Mouse (Mus musculus) CH12.LX (cell line): ENCODE results near the gene Hip1r. TPM values are rescaled to one million over a fixed set of nuclear protein-coding genes. Genes with fewer than 3 reads are reported as not detected.

Source experiments
- DNase-seq: peaks from one replicate; pipeline ENCODE4 v3.0.0-alpha.2; 2013; ENCODE audit errors: extremely low read depth
- H3K27ac ChIP-seq: 2 replicates; pipeline ENCODE4 v1.5.1; 2012; ENCODE audit warnings: low read depth, mild to moderate bottlenecking, control low read depth, moderate library complexity; ENCODE audit not compliant: insufficient read depth
- H3K27me3 ChIP-seq: replicated peaks from 2 replicates; pipeline ENCODE3; 2012; ENCODE audit warnings: inconsistent platforms
- H3K36me3 ChIP-seq, 2 experiments: replicated peaks in 1 of 2; 2 replicates each; pipeline versions ENCODE3 to v1.6.1; 2012; ENCODE audit warnings: inconsistent platforms in 1 of 2, low read length in 1 of 2, mild to moderate bottlenecking in 1 of 2, mixed read lengths in 1 of 2, moderate library complexity in 1 of 2; ENCODE audit not compliant: control insufficient read depth in 1 of 2, insufficient read depth in 1 of 2
- H3K4me1 ChIP-seq, 2 experiments: 2 replicates each; pipeline ENCODE4 v1.6.1; 2012; ENCODE audit warnings: inconsistent platforms in 1 of 2, moderate library complexity in 1 of 2; ENCODE audit not compliant: insufficient read depth in 2 of 2, control insufficient read depth in 1 of 2
- H3K4me2 ChIP-seq: 2 replicates; pipeline ENCODE4 v1.6.1; 2012; ENCODE audit warnings: low read depth, mild to moderate bottlenecking, control low read depth; ENCODE audit not compliant: poor library complexity, insufficient read depth, severe bottlenecking
- H3K4me3 ChIP-seq, 3 experiments: fragments of 150-350 bp in 1 of 3; sonication (generic) in 1 of 3; replicated peaks in 1 of 3; 2 replicates each; pipeline versions ENCODE3 to v1.5.1; 2011 to 2012; ENCODE audit warnings: low read depth in 2 of 3, low read length in 2 of 3, mild to moderate bottlenecking in 2 of 3, moderate library complexity in 2 of 3, control low read depth in 1 of 3, improper control_type of control experiment in 1 of 3, inconsistent platforms in 1 of 3, mixed read lengths in 1 of 3; ENCODE audit not compliant: poor library complexity in 1 of 3
- H3K79me2 ChIP-seq: replicated peaks from 2 replicates; pipeline ENCODE4 v1.6.1; 2012; ENCODE audit warnings: mild to moderate bottlenecking, moderate library complexity; ENCODE audit not compliant: control insufficient read depth, poor library complexity, insufficient read depth, severe bottlenecking; ENCODE audit errors: extremely low read depth
- H3K9ac ChIP-seq: 2 replicates; pipeline ENCODE4 v1.6.1; 2012; ENCODE audit warnings: low read depth, mild to moderate bottlenecking, control low read depth, moderate library complexity; ENCODE audit not compliant: insufficient read depth
- H3K9me3 ChIP-seq: replicated peaks from 2 replicates; pipeline ENCODE3; 2012; ENCODE audit warnings: low read length, inconsistent platforms, mixed read lengths
- CTCF ChIP-seq, 2 experiments: IDR thresholded peaks in 1 of 2; conservative IDR thresholded peaks in 1 of 2; 2 replicates each; pipeline ENCODE4 v1.5.1; 2011 to 2012; ENCODE audit warnings: low read depth in 2 of 2, low read length in 2 of 2, improper control_type of control experiment in 1 of 2, inconsistent platforms in 1 of 2, mild to moderate bottlenecking in 1 of 2, moderate library complexity in 1 of 2
- ELF1 ChIP-seq: IDR thresholded peaks from 2 replicates; pipeline ENCODE4 v1.6.1; 2014; ENCODE audit warnings: low read depth, mild to moderate bottlenecking, inconsistent platforms, low read length, improper control_type of control experiment
- ETS1 ChIP-seq: conservative IDR thresholded peaks from 2 replicates; pipeline ENCODE4 v1.6.1; 2012; ENCODE audit warnings: low read depth, mild to moderate bottlenecking, inconsistent platforms, low read length, improper control_type of control experiment, moderate library complexity
- JUN ChIP-seq: IDR thresholded peaks from 2 replicates; pipeline ENCODE4 v1.6.1; 2011; ENCODE audit warnings: low read depth, mild to moderate bottlenecking, low read length, improper control_type of control experiment, moderate library complexity; ENCODE audit not compliant: insufficient read depth
- MAFK ChIP-seq: IDR thresholded peaks from 2 replicates; pipeline ENCODE4 v1.6.1; 2011; ENCODE audit warnings: low read length, improper control_type of control experiment; ENCODE audit not compliant: insufficient replicate concordance
- MAX ChIP-seq: IDR thresholded peaks from 2 replicates; pipeline ENCODE4 v1.6.1; 2011; ENCODE audit warnings: low read length, improper control_type of control experiment
- MAZ ChIP-seq: IDR thresholded peaks from 2 replicates; pipeline ENCODE4 v1.6.1; 2012; ENCODE audit warnings: low read depth, mild to moderate bottlenecking, inconsistent platforms, low read length, improper control_type of control experiment, moderate library complexity
- MEF2A ChIP-seq: IDR thresholded peaks from 2 replicates; pipeline ENCODE4 v1.6.1; 2014; ENCODE audit warnings: low read depth, mild to moderate bottlenecking, inconsistent platforms, low read length, improper control_type of control experiment, borderline replicate concordance
- NRF1 ChIP-seq: IDR thresholded peaks from 2 replicates; pipeline ENCODE4 v1.6.1; 2014; ENCODE audit warnings: low read depth, mild to moderate bottlenecking, inconsistent platforms, low read length, improper control_type of control experiment, moderate library complexity
- PAX5 ChIP-seq: IDR thresholded peaks from 2 replicates; pipeline ENCODE4 v1.6.1; 2012; ENCODE audit warnings: low read length, inconsistent platforms, mixed read lengths
- POLR2AphosphoS2 ChIP-seq: IDR thresholded peaks from 2 replicates; pipeline ENCODE4 v1.6.1; 2011; ENCODE audit warnings: low read depth, low read length, improper control_type of control experiment
- RAD21 ChIP-seq: IDR thresholded peaks from 2 replicates; pipeline ENCODE4 v1.6.1; 2011; ENCODE audit warnings: low read depth, mild to moderate bottlenecking, low read length, improper control_type of control experiment, moderate library complexity
- SIN3A ChIP-seq: IDR thresholded peaks from 2 replicates; pipeline ENCODE4 v1.6.1; 2012; ENCODE audit warnings: low read length, improper control_type of control experiment, inconsistent platforms
- SMC3 ChIP-seq: IDR thresholded peaks from 2 replicates; pipeline ENCODE4 v1.6.1; 2011; ENCODE audit warnings: low read depth, low read length, improper control_type of control experiment
- TBP ChIP-seq: conservative IDR thresholded peaks from 2 replicates; pipeline ENCODE4 v1.6.1; 2011; ENCODE audit warnings: low read depth, low read length, improper control_type of control experiment
- TCF12 ChIP-seq: IDR thresholded peaks from 2 replicates; pipeline ENCODE4 v1.6.1; 2014; ENCODE audit warnings: low read depth, mild to moderate bottlenecking, inconsistent platforms, low read length, improper control_type of control experiment
- UBTF ChIP-seq: IDR thresholded peaks from 2 replicates; pipeline ENCODE4 v1.6.1; 2012; ENCODE audit warnings: low read depth, mild to moderate bottlenecking, inconsistent platforms, low read length, improper control_type of control experiment, moderate library complexity
- USF1 ChIP-seq: IDR thresholded peaks from 2 replicates; pipeline ENCODE4 v1.6.1; 2014; ENCODE audit warnings: low read depth, mild to moderate bottlenecking, inconsistent platforms, low read length, improper control_type of control experiment
- USF2 ChIP-seq: conservative IDR thresholded peaks from 2 replicates; pipeline ENCODE4 v1.6.1; 2011; ENCODE audit warnings: low read depth, low read length, improper control_type of control experiment
- ZC3H11A ChIP-seq: IDR thresholded peaks from 2 replicates; pipeline ENCODE4 v1.6.1; 2012; ENCODE audit warnings: low read depth, mild to moderate bottlenecking, inconsistent platforms, low read length, improper control_type of control experiment
- ZKSCAN1 ChIP-seq: IDR thresholded peaks from 2 replicates; pipeline ENCODE4 v1.6.1; 2012; ENCODE audit warnings: low read depth, inconsistent platforms, low read length, improper control_type of control experiment, borderline replicate concordance
- ZMIZ1 ChIP-seq: IDR thresholded peaks from 2 replicates; pipeline ENCODE4 v1.6.1; 2012; ENCODE audit warnings: low read depth, mild to moderate bottlenecking, inconsistent platforms, low read length, improper control_type of control experiment
- ZNF384 ChIP-seq: IDR thresholded peaks from 2 replicates; pipeline ENCODE4 v1.6.1; 2012; ENCODE audit warnings: low read depth, low read length, improper control_type of control experiment, inconsistent platforms
- dilution Hi-C: fragments of 300-500 bp; cut with MboI; formaldehyde crosslinking; loops from 2 replicates; pipeline ENCODE4 v1.14.3; 2020; ENCODE audit warnings: low sequenced_read_pairs; ENCODE audit not compliant: extremely low pct_unique_long_range_greater_than_20kb, extremely low pct_ligation_motif_present
- in situ Hi-C: fragments of 300-500 bp; cut with MboI; formaldehyde crosslinking; loops from 3 replicates; pipeline ENCODE4 v1.14.3; 2019; ENCODE audit warnings: low sequenced_read_pairs, low pct_ligation_motif_present, low pct_unique_long_range_greater_than_20kb, mixed read lengths
- polyA plus RNA-seq: library from polyadenylated mRNA; unstranded; fragments of >175 nt; gene quantifications from 2 replicates; pipeline ENCODE4 v1.2.1, GENCODE M21; 2012; ENCODE audit warnings: low read depth; ENCODE audit not compliant: insufficient read length
- total RNA-seq, 2 experiments: library from RNA; depleted of rRNA; stranded (reverse); fragments of 300-350 nt in 1 of 2; fragments of >200 nt in 1 of 2; gene quantifications; 2 replicates each; pipeline ENCODE4 v1.2.3; 2012 to 2014

Hip1r gene
- total and polyA plus RNA-seq, 3 experiments, result 26.1 to 49.8 (median 44.7) TPM

DNA sequence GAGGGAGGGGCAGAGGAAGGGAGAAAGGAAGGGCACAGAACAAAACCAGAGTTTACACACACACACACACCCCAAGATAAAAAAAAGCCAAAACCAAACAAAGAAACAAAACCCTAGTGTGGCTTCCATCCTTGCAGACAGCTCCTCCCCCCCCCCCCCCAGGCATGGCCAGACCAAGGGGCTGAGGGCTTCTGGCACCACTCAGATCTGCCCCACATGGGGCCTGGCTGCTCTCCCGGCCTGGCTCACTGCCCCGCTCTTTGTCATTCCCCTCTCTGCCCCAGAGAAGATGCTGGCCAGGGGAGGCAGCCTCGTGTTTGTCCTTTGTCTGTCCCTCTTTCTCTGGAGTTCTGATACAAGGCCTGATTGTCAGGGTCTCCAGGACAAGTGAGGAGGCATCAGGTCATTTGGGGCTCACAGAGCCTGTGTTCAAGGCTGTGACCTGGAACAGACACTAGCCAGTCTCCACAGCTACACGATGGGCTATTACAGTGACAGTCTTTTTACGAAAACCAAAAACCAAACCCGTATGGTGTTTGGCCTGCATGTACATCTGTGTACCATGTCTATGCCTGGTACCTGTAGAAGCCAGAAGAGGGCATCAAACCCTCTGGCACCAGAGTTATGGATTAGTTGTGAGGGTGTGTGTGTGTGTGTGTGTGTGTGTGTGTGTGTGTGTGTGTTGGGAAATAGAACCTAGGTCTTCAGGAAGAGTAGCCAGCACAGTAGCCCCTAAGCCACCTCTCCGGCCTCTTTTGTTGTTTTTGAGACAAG lies 20.0 kb downstream of the Hip1r start:
- TF ChIP-seq ETS1, result no peak
- TF ChIP-seq TBP, result no peak
- TF ChIP-seq PAX5, result no peak
- no peak for TF ChIP-seq USF1
- TF ChIP-seq MAX, result no peak
- no peak for TF ChIP-seq ZMIZ1
- no peak for TF ChIP-seq USF2
- TF ChIP-seq ZC3H11A, result no peak
- TF ChIP-seq TCF12, result no peak
- no peak for TF ChIP-seq SIN3A
- TF ChIP-seq MAZ, result no peak
- no peak for TF ChIP-seq SMC3
- no peak for TF ChIP-seq MAFK
- TF ChIP-seq ZKSCAN1, result no peak
- no peak for TF ChIP-seq POLR2AphosphoS2
- no peak for TF ChIP-seq CTCF (conservative IDR thresholded peaks at IDR 0.05 in 1 of 2, IDR thresholded peaks at IDR 0.05 in 1 of 2; ENCODE audit: low read depth in 2 of 2, low read length in 2 of 2)
- TF ChIP-seq RAD21, result no peak
- no peak for TF ChIP-seq MEF2A
- TF ChIP-seq, all 38 proteins: peak for 0
- Histone ChIP-seq H3K27me3 (no peaks in the 10 kb centered on the region), H3K36me3 (peaks cover 81 to 94% of the 10 kb centered on the region in 2 experiments), H3K4me2 (no peak overlapping the region), H3K79me2 (peaks cover 8% of the 10 kb centered on the region), H3K4me3 (no peak overlapping the region), H3K4me1 (peaks cover 10 to 17% of the 10 kb centered on the region in 2 experiments), H3K9me3 (no peaks in the 10 kb centered on the region), H3K9ac (no peak overlapping the region), H3K27ac (no peak overlapping the region)
- in situ Hi-C loops (loop anchor here (5.0 to 10.0 kb wide), 2 partner anchors 41 to 179 kb away; no protein-coding TSS in a partner anchor), dilution Hi-C loops (no loop called here)
- no peak for DNase-seq

- Histone ChIP-seq H3K79me2 (no peaks in the 10 kb centered on the region), H3K36me3 (peaks cover 80 to 94% of the 10 kb centered on the region in 2 experiments), H3K4me1 (peaks cover 10 to 17% of the 10 kb centered on the region in 2 experiments), H3K9me3 (no peaks in the 10 kb centered on the region), H3K4me3 (no peak overlapping the region), H3K27ac (no peak overlapping the region), H3K4me2 (no peak overlapping the region), H3K27me3 (no peaks in the 10 kb centered on the region), H3K9ac (no peak overlapping the region)
- no peak for DNase-seq
- no peak for TF ChIP-seq MAFK
- no peak for TF ChIP-seq NRF1
- TF ChIP-seq POLR2AphosphoS2, result no peak
- TF ChIP-seq UBTF, result no peak
- no peak for TF ChIP-seq ELF1
- no peak for TF ChIP-seq ZNF384
- no peak for TF ChIP-seq MEF2A
- no peak for TF ChIP-seq ETS1
- no peak for TF ChIP-seq MAZ
- TF ChIP-seq TBP, result no peak
- TF ChIP-seq JUN, result no peak
- in situ Hi-C loops (loop anchor here (5.0 to 10.0 kb wide), 2 partner anchors 42 to 180 kb away; no protein-coding TSS in a partner anchor), dilution Hi-C loops (no loop called here)
Measured at GRCm38 (mm10) chr5:123994468-123994867, 21.0 kb downstream of the Hip1r start.
